Mouse (Mus musculus): ENCODE results near the gene Psmd5.

DNA sequence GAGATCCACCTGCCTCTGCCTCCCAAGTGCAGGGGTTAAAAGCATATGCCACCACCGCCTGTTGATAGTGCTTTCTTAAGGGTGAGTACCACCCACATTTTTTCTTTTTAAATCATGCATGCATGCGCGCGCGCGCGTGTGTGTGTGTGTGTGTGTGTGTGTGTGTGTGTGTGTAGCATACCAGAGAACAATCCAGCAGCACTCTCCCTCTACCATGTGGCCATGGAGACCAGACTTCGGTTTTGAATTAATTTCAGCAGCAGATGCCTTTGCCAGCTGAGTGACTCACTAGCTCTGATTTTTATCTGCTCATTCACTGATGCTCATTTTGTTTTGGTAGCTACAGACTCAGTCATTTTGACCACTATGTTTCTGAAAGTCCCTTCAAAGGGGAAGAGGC lies 33.1 kb downstream of the Psmd5 start:
- TF ChIP-seq CTCF (IDR thresholded peaks at IDR 0.05; ENCODE audit: extremely low read depth, insufficient read depth, low read length) (no peak), POLR2A (IDR thresholded peaks at IDR 0.05; ENCODE audit: extremely low read depth, insufficient read depth, low read length) (no peak)

Data from cortical plate, adult 2 months (tissue).